Mouse (Mus musculus): Measurements from ENCODE around the gene Pnpla1. TPM values are rescaled to one million over a fixed set of nuclear protein-coding genes. Genes with fewer than 3 reads are reported as not detected.
A peak's percentile ranks its signal among the peaks of the same experiment; 100 is the strongest.

The Pnpla1 gene
- total RNA-seq, 4 experiments from 2014 or later, result 0.43 to 0.84 (median 0.70) TPM

- no peak for DNase-seq (ENCODE audit: low spot score in 2 of 2)
Observed at GRCm38 (mm10) chr17:28922096-28922495, 63.9 kb downstream of the Pnpla1 start.

GRCm38 (mm10) chr17:28924957-28925595 is 66.9 kb downstream of the Pnpla1 start:
- no peak for DNase-seq (ENCODE audit: low spot score in 2 of 2)

GRCm38 (mm10) chr17:28926380-28926779 is 68.2 kb downstream of the Pnpla1 start:
- DNase-seq (ENCODE audit: low spot score in 2 of 2), result peak; percentile 71 to 87

- peak in 1 of 2 experiments; percentile 56 for DNase-seq (ENCODE audit: low spot score in 2 of 2)
Observed at GRCm38 (mm10) chr17:28926866-28927635, 68.8 kb downstream of the Pnpla1 start.

- no peak for DNase-seq (ENCODE audit: low spot score in 2 of 2)
Observed at GRCm38 (mm10) chr17:28928004-28928403, 69.8 kb downstream of the Pnpla1 start.

- no peak for DNase-seq (ENCODE audit: low spot score in 2 of 2)
Observed at GRCm38 (mm10) chr17:28929369-28929768, 71.2 kb downstream of the Pnpla1 start.

GRCm38 (mm10) chr17:28930392-28931074 is 72.3 kb downstream of the Pnpla1 start:
- peak in 1 of 2 experiments; percentile 50 for DNase-seq (ENCODE audit: low spot score in 2 of 2)

- DNase-seq (ENCODE audit: low spot score in 2 of 2), result no peak
Observed at GRCm38 (mm10) chr17:28931436-28932211, 73.4 kb downstream of the Pnpla1 start.

- DNase-seq (ENCODE audit: low spot score in 2 of 2), result no peak
Observed at GRCm38 (mm10) chr17:28932274-28932673, 74.1 kb downstream of the Pnpla1 start.

- no peak for DNase-seq (ENCODE audit: low spot score in 2 of 2)
Observed at GRCm38 (mm10) chr17:28934120-28934916, 76.1 kb downstream of the Pnpla1 start.

GRCm38 (mm10) chr17:28936133-28936532 is 77.9 kb downstream of the Pnpla1 start:
- no peak for DNase-seq (ENCODE audit: low spot score in 2 of 2)

- no peak for DNase-seq (ENCODE audit: low spot score in 2 of 2)
Observed at GRCm38 (mm10) chr17:28936622-28937345, 78.6 kb downstream of the Pnpla1 start.

Other genes with a start within 250 kb of the Pnpla1 start
- gene Srpk1, start 235.7 kb upstream of the Pnpla1 start, total RNA-seq (2022), result 10 to 100 TPM; 70.6 to 94.3 (median 78.3) TPM
- gene Slc26a8, start 168.2 kb upstream of the Pnpla1 start, total RNA-seq (2022), result 10 to 100 TPM in 1 of 4 experiments, 1 to 10 TPM in 3; 6.6 to 10.6 (median 9.4) TPM
- gene Mapk14, start 167.1 kb upstream of the Pnpla1 start, total RNA-seq (2022), result 10 to 100 TPM; 71.5 to 83.8 (median 77.1) TPM
- 1 to 10 TPM; 2.5 to 5.3 (median 3.2) TPM for gene AC170998.1, start 132.3 kb upstream of the Pnpla1 start, total RNA-seq (2022)
- gene Mapk13, start 89.1 kb upstream of the Pnpla1 start, total RNA-seq (2022), result 1 to 10 TPM; 1.0 to 3.5 (median 2.0) TPM
- gene Brpf3, start 57.3 kb upstream of the Pnpla1 start, total RNA-seq (2022), result 10 to 100 TPM; 39.8 to 56.2 (median 50.5) TPM
- 1 to 10 TPM; 3.2 to 6.4 (median 4.9) TPM for gene 4930539E08Rik, start 56.9 kb downstream of the Pnpla1 start, total RNA-seq (2022)
- gene Pxt1, start 85.4 kb downstream of the Pnpla1 start, total RNA-seq (2022), result not detected
- gene Kctd20, start 93.5 kb downstream of the Pnpla1 start, total RNA-seq (2022), result 10 to 100 TPM; 56.0 to 80.0 (median 62.1) TPM
- 10 to 100 TPM; 56.9 to 81.7 (median 64.5) TPM for gene Stk38, start 149.6 kb downstream of the Pnpla1 start, total RNA-seq (2022)
- 100 to 1,000 TPM; 117 to 141 (median 132) TPM for gene Srsf3, start 174.2 kb downstream of the Pnpla1 start, total RNA-seq (2022)
- gene Cdkn1a, start 232.6 kb downstream of the Pnpla1 start, total RNA-seq (2022), result 10 to 100 TPM in 1 of 4 experiments, 1 to 10 TPM in 3; 7.0 to 12.5 (median 8.8) TPM